Mouse (Mus musculus): ENCODE results near the gene Zfpm1.

Gene Zfpm1

DNA sequence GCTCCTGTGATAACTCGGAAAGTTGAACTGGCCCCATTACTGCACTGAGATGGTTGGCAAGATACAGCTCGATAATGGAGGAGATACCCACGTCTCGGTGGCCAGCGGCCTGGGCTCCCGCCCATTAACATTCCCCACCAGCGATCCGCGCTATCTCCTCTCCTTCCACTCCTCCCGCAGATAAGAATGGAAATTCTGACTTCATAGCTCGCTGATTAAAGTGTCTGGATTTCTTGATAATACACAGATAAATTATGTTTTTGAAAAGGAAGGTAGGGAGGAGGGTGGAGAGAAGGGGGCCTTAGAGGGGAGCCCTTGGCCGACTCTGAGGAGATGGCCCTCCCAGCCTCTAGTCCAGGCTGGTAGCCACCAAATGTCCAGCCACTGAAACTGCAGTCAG lies 9.1 kb downstream of the Zfpm1 start:
- in situ Hi-C loops (cut with MboI; ENCODE audit: unreplicated experiment in 2 of 2) = no loop called here

GRCm38 (mm10) chr8:122291549-122291948 lies 9.6 kb downstream of the Zfpm1 start:
- in situ Hi-C loops (cut with MboI; ENCODE audit: unreplicated experiment in 2 of 2) = no loop called here

DNA sequence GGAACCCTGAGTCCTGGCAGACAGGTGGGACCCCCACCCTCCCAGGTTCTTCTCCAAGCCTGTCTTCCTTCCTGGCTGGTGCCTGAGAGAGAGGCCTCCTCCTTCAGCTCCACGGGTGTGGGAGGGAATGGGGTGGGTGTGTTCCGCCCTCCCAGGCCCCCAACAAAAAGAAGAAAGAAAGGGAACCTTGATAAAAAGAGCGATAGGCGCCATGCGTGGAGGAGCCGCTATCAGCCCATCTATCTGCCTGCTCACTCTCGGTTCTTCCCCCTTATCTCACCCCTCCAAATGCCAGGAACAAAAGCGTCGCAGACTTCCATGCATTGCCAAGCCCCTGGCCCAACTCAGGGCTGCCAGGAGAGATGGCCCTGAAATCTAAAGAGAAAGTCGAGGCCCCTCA lies 11.5 kb downstream of the Zfpm1 start:
- in situ Hi-C loops (cut with MboI; ENCODE audit: unreplicated experiment in 2 of 2) = no loop called here

- in situ Hi-C loops (cut with MboI; ENCODE audit: unreplicated experiment in 2 of 2) = no loop called here
These were observed 12.3 kb downstream of the Zfpm1 start for GRCm38 (mm10) chr8:122294273-122294683.

DNA sequence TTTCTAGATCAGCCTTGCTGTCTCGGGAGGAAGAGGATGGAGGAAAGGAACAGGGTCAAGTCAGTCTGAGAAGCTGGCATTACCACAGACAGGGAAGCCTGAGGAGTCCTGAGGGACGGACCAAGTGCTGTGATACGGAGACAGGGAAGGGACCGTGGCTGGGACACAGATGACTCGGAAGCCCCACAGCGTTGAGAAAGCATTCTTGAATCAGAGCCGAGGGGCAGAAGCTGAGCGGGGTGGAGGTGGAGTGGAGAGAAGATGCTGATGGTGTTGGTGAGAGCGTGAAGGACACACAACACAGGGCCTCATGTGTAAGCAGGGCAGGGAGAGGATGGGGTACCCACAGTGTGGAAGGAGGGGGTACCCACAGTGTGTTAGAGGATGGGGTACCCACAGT lies 13.4 kb downstream of the Zfpm1 start:
- in situ Hi-C loops (cut with MboI; ENCODE audit: unreplicated experiment in 2 of 2) = no loop called here

DNA sequence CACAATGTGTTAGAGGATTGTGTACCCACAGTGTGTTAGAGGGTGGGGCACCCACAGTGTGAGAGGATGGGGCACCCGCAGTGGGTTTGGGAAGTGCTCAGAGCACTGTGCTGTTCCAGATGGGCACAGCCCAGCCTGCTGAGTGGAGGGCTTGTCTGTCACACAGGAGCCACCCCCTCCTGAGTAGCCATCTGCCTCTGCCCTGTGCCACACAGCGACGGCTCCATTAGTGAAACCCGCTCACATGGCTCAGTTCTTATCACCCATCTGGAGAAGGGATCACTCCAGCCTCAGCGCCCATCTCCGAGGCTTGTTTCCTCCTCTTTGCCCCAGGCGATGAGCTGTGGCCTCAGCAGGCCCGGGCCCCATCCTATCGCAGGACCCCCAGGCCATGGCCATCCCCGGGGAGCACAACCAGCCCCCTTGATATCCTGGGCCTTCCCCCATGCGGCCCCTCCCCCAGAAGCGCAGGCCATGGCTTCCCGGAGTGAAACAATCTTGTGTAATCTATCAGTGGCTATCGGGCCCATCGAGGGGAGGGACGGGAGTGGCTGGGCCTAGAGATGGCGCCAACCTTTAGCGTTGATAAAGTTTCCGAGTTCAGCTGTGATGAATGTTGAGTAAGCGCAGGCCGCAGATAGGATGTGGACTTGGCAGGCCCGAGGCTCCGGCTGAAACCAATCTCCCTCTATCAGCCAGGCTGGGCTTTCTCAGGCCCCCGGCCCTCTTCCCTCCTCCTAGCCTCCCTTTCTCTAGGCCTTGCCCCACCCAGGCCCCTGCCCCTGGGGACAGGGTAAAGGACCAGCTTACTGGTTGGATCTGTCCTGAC lies 14.4 kb downstream of the Zfpm1 start:
- in situ Hi-C loops (cut with MboI; ENCODE audit: unreplicated experiment in 2 of 2) = no loop called here

DNA sequence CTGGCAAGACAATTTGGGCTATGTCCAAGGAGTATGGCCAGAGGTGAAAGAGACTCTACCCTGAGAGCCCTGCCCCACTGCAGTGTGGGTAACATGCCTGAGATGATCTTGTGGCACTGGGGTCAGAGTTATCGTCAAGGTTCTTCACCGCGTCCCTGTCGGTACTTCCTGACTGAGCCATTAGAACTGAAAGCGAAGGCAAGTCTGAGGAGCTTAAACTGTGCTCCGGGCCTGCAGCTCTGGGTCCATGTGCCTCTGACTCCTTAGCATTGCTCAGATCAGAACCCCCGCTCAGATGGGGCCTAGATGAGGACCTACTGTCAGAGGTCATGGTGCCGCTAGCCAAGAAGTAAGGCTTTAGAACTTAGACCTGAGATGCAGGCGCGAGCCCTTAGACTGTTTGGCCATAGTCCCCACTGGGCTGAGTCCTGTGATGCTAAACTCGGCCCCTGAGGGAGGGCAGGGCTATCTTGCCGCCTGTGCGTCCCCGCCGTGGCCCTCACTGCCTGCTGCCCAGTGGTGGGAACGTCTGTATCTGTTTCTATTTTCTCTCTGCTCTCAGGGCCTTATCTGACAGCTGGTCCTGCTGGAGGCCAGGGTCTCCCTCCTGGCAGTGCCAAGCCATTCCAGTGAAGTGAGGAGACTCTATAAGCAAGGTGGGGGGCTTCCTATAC lies 17.8 kb downstream of the Zfpm1 start:
- in situ Hi-C loops (cut with MboI; ENCODE audit: unreplicated experiment in 2 of 2) = no loop called here

DNA sequence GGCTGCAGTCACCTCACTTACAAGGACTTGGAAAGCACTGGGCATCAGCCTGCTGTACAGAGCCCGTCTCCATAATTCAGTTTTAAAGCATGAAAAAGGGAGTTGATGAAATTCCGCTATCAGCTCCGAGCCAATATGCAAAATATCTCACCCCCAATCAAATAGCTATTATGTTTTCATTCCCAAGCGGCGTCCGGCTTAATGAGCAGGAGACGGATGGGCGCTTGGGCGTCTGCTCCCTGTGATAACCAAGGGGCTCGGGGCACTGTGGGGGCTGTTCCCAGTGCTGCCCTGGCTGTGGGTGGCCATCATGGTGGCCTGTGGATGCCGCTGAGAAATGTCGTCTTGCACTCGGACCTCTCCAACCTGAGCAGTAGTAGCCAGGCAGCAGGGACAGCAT lies 19.1 kb downstream of the Zfpm1 start:
- in situ Hi-C loops (cut with MboI; ENCODE audit: unreplicated experiment in 2 of 2) = no loop called here

GRCm38 (mm10) chr8:122301866-122302265 lies 19.9 kb downstream of the Zfpm1 start:
- in situ Hi-C loops (cut with MboI; ENCODE audit: unreplicated experiment in 2 of 2) = no loop called here

GRCm38 (mm10) chr8:122303451-122303850 lies 21.5 kb downstream of the Zfpm1 start:
- in situ Hi-C loops (cut with MboI; ENCODE audit: unreplicated experiment in 2 of 2) = no loop called here

DNA sequence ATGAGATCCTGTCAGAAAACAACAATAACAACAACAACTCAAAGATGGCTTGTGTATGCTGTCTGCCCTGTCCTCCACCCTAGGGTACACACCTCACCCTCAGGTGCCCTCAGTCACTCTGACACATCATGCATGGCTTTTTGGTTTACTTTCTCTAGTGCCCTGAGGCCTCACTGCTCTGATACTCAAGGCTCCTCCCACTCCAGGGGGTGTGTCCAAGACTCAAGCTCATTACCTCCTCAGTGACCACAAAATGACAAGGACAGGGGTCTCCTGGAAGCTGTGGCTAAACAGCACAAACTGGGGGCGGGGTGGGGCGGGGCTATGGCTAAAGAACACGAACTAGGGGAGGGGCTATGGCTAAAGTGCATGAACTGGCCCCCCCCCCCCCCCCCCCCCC lies 22.1 kb downstream of the Zfpm1 start:
- in situ Hi-C loops (cut with MboI; ENCODE audit: unreplicated experiment in 2 of 2) = no loop called here

DNA sequence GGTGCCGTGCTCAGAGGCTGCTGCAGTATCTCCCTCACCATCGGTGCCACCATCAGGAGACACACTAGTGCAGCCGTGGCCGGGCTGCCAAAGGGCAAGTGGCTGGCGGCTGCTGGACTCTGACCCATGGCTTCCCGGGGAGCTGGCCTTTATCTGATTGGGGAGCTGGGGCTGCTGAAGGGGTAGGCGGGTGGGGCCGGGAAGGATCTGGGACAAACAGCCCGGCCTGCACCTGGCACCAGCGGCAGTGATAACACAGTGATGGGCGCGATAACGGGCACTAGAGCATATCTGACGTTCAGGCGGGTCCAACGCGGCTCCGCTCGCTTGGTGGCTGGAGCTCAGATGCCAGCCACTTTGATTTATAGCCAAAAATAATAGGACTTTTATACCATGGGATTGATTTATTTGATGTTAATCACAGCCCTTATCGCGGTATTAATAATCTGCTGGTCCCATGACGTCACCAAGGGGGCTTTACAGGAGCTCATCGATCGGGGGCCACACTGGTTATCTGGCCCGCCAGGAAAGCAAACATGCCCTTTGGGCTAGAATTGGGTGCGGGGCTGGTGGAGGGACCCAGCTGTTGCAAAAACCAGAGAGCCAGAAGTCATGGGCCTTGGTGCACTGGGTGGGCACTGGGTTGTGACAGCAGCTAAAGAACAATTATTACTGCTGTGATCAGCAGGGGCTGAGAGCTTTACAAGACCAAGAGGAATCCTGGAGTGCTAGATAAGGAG lies 24.9 kb downstream of the Zfpm1 start:
- in situ Hi-C loops (cut with MboI; ENCODE audit: unreplicated experiment in 2 of 2) = no loop called here

DNA sequence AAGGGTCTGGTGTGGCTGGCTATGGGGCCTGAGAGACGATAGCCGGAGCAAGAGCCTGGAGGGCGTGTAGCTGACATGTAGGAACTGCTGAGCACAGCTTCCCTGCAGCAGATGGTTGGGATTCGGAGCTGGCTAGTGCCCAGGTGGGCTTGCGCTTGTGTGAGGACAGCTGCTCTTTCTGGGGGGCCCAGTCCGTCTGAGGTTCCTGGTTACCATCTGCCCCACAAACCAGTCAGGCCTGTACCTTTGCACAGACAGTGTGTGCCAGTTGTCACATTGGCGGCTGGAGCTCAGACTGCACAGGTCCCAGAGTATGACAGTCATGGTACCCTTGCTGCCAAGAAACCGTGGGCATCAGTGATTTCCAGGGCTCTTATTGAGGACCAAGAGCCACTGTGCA lies 25.9 kb downstream of the Zfpm1 start:
- in situ Hi-C loops (cut with MboI; ENCODE audit: unreplicated experiment in 2 of 2) = no loop called here

DNA sequence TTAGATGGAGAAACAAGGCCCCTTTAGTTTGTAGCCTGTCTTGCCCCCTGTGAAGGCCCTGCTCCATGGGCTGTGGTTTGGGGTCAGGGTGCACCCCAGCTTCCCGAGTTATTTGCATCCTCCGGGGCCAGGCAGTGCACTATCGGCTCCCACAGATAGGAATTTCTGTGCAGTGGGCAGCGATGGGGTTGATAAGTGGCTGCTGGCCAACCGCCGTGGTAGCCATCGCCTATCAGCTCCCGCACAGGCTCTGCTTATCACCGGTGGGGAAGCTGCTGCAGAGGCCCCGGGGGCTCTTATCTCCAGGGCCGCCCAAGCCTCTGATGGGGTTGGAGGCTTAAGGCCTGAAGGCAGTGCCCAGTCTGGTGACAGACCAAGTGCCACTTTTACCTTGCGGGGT lies 27.3 kb downstream of the Zfpm1 start:
- in situ Hi-C loops (cut with MboI; ENCODE audit: unreplicated experiment in 2 of 2) = no loop called here

GRCm38 (mm10) chr8:122311115-122311514 lies 29.2 kb downstream of the Zfpm1 start:
- in situ Hi-C loops (cut with MboI; ENCODE audit: unreplicated experiment in 2 of 2) = no loop called here

DNA sequence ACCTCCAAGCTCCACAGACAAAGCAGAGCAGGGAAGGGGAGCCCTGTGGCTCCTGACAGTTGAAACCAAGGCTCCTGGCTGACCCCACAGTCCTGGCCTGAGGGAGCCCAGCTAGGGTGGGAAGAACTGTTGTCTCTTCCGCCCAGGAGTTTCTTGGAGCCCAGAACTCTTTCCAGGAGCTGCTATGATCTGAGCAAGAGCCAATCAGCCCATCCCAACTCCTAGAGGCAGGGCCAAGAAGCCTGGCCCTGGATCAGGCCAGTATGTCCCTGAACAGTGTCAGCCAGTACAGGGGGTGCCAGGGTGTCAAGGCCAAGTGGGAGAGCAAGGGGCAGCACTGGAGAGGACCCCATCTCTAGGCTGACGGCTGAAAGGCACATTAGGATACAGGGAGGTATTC lies 30.6 kb downstream of the Zfpm1 start:
- in situ Hi-C loops (cut with MboI; ENCODE audit: unreplicated experiment in 2 of 2) = no loop called here

DNA sequence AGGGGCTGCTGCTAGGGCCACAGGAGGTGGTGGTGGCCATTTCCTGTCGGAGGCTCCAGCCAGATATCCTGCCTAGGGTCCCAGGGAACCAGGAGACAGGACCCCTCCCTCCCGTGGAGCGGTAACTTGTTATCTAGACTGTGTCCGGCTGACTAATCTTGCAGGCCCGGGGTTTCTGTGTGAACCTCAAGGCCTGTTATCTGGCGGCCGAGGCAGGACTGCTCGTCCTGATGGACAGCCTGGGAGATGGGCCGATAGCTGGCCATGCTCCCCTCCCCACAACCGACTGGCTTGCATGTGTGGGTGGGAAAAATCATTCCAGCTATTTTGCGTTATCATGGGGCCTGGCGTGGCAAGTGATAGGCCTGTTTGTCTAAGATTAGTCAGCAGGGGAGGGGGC lies 31.4 kb downstream of the Zfpm1 start:
- in situ Hi-C loops (cut with MboI; ENCODE audit: unreplicated experiment in 2 of 2) = no loop called here

- in situ Hi-C loops (cut with MboI; ENCODE audit: unreplicated experiment in 2 of 2) = no loop called here
These were observed 33.1 kb downstream of the Zfpm1 start for GRCm38 (mm10) chr8:122314899-122315496.

DNA sequence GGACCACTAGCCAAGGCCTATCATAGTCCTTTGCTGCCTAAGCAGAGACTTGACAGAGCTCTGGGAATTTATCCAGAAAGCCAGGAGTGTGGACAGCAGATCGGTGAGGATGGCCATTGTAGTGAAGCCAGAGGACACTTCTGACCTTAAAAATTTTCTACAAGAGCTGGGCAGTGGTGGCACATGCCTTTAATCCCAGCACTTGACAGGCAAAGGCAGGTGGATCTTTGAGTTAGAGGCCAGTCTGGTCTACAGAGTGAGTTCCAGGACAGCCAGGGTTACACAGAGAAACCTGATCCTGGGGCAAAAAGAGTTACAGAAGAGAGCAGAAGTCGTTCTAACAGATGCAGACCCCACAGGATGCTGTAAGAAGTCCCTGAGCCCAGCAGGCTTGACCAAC lies 34.5 kb downstream of the Zfpm1 start:
- in situ Hi-C loops (cut with MboI; ENCODE audit: unreplicated experiment in 2 of 2) = no loop called here

DNA sequence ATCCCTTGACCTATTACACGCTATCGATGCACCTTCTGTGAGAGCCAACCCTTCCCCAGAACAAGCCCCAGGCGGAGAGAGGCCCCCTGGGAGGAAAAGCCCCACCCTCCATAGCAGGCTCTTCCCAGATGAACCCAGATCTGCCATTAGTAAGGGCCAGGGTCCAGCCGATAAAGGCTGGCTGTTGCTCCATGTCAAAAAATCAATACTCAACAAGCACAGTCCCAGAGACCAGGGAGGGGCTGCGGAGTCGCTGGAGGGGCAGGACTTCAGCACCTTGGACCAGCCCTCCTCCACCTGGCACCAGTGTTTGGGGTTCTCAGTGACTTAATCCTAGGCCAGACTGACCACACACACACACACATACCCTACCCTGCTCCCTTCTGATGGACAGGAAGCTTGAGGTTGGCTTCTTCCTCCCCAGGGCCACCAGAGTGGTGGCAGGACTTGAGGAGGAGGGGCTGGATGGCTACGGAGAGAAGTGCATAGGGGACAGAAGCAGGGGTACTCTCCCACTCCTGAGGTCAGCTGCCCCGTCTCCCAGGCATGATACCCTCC lies 36.1 kb downstream of the Zfpm1 start:
- in situ Hi-C loops (cut with MboI; ENCODE audit: unreplicated experiment in 2 of 2) = no loop called here

Measured in v-Abl transformed pro-B cells (cell line).